Mouse (Mus musculus) heart, embryonic 13.5 days (tissue): Measurements from ENCODE around the gene F2rl3. TPM values are rescaled to one million over a fixed set of nuclear protein-coding genes. Genes with fewer than 3 reads are reported as not detected.

Experiments
- ATAC-seq: fragments of 200-750 bp; cut with Nextera tagmentation; 2 replicates; pipeline ENCODE4 v1.8.0; 2017; ENCODE audit warnings: moderate TSS enrichment; ENCODE audit not compliant: insufficient number of reproducible peaks, low FRiP score, low TSS enrichment; ENCODE audit errors: extremely low read depth
- H3K27ac ChIP-seq: fragments of 300-500 bp; sonication (generic); replicated peaks from 2 replicates; pipeline ENCODE4 v1.5.1; 2015; ENCODE audit warnings: moderate library complexity, mild to moderate bottlenecking, inconsistent platforms
- H3K27me3 ChIP-seq: fragments of 300-500 bp; sonication (generic); replicated peaks from 2 replicates; pipeline ENCODE4 v1.6.1; 2015; ENCODE audit warnings: mild to moderate bottlenecking, inconsistent platforms
- H3K36me3 ChIP-seq: fragments of 300-500 bp; sonication (generic); 2 replicates; pipeline ENCODE4 v1.6.1; 2015; ENCODE audit warnings: mild to moderate bottlenecking, inconsistent platforms
- H3K4me1 ChIP-seq: fragments of 300-500 bp; sonication (generic); 2 replicates; pipeline ENCODE4 v1.6.1; 2015; ENCODE audit warnings: inconsistent platforms
- H3K4me2 ChIP-seq: fragments of 300-500 bp; sonication (generic); 2 replicates; pipeline ENCODE4 v1.6.1; 2015; ENCODE audit warnings: inconsistent platforms, mild to moderate bottlenecking, moderate library complexity
- H3K4me3 ChIP-seq: fragments of 300-500 bp; sonication (generic); 2 replicates; pipeline ENCODE4 v1.5.1; 2015; ENCODE audit warnings: moderate library complexity, mild to moderate bottlenecking, inconsistent platforms
- H3K9ac ChIP-seq: fragments of 300-500 bp; sonication (generic); 2 replicates; pipeline ENCODE4 v1.6.1; 2015; ENCODE audit warnings: inconsistent platforms, mild to moderate bottlenecking, moderate library complexity
- H3K9me3 ChIP-seq: fragments of 300-500 bp; sonication (generic); 2 replicates; pipeline ENCODE4 v1.6.1; 2016; ENCODE audit warnings: inconsistent platforms
- WGBS: fragments of 180-500 bp; shearing (Covaris S2); methylation state at CpG from one replicate; pipeline ENCODE4 v1.1.7; 2015; ENCODE audit warnings: mixed read lengths; 5-methylcytosine and 5-hydroxymethylcytosine counted together
- polyA plus RNA-seq: library from polyadenylated mRNA; unstranded; fragments of >200 nt; fragmentation: Nextera tagmentation; extraction: Ambion mirVana; gene quantifications from 2 replicates; pipeline ENCODE4 v1.2.1, GENCODE M21; 2015

Gene F2rl3
- polyA plus RNA-seq, 1 experiment from 2014 or later, result 1.1 TPM

DNA sequence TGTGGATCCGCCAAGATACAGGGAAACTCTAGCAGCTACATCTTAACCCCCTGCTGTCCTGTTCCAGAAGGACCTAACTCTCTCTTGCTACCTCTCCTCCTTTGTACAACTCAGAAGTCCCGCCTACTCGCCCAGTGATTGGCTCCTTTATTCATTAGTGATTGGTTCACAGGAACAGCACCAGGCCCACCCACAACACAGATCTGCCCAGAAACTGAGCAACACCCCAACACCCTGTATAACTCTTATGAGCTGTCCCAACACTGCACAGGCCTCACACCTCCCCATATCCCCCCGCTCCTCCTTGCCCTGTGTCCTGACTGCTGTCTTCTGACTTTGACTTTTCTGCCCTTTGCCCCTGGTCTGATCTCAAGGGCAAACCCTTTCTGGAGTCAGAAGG, 4.0 kb downstream of the F2rl3 start:
- Histone ChIP-seq H3K4me1 (peaks cover 2% of the 10 kb centered on the region; the same call in 1 of the 2 replicates), H3K27me3 (no peaks in the 10 kb centered on the region), H3K4me2 (no peak overlapping the region), H3K9ac (no peak overlapping the region), H3K27ac (no peak overlapping the region), H3K36me3 (no peaks in the 10 kb centered on the region), H3K4me3 (no peak overlapping the region), H3K9me3 (no peaks in the 10 kb centered on the region)
- no peak for ATAC-seq
- WGBS, result 61% methylated on average over 4 of the region's 4 CpGs

- no peak overlapping the region for H3K4me3 ChIP-seq
- no peak overlapping the region for H3K9ac ChIP-seq
- H3K27ac ChIP-seq, result no peak overlapping the region
- no peaks in the 10 kb centered on the region for H3K9me3 ChIP-seq
- no peak overlapping the region for H3K4me2 ChIP-seq
- no peak for ATAC-seq
- no peaks in the 10 kb centered on the region for H3K36me3 ChIP-seq
- H3K4me1 ChIP-seq, result no peaks in the 10 kb centered on the region; the same call in 1 of the 2 replicates
- no peaks in the 10 kb centered on the region for H3K27me3 ChIP-seq
- WGBS, result 30% methylated on average over 7 of the region's 7 CpGs
Observed at GRCm38 (mm10) chr8:72766777-72767176, 5.1 kb downstream of the F2rl3 start.

DNA sequence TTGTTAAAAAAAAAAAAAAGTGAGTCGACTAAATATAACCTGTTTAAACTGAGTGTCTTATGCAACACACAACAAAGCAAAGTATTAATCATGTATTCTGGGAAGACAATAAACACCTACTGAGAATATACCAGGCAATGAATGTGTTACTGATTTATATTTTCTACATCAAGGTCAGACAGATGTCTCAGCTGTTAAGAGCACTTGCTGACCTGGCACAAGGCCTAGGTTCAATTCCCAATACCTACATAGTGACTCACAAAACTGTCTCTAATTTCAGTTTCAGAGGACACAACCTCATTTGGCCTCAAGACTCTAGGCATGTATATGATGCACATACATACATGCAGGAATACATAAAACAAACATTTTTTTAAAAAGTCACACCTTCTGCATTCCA, 16.1 kb downstream of the F2rl3 start:
- Histone ChIP-seq H3K4me1 (no peaks in the 10 kb centered on the region), H3K9me3 (no peaks in the 10 kb centered on the region), H3K9ac (no peak overlapping the region), H3K4me3 (no peak overlapping the region), H3K27ac (no peak overlapping the region), H3K36me3 (no peaks in the 10 kb centered on the region), H3K4me2 (no peak overlapping the region), H3K27me3 (no peaks in the 10 kb centered on the region)
- 81% methylated on average over 1 of the region's 1 CpGs for WGBS
- no peak for ATAC-seq

DNA sequence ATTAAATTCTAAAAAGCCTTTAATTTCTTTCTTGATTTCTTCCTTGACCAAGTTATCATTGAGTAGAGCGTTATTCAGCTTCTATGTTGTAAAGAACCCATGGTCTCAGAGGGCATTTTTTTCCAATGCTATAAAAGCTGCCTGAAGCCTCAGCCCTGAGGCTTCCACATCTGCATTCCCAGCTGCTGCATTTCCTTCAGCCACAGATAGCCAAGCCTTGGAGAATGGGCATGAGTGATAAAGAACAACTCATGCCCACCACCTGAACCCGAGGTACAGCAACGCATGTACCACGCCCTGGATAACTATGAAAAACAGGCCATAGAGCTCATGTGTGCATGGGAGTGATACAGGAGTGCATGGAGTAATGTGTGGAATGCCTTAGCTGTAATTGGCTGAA, 19.0 kb downstream of the F2rl3 start:
- Histone ChIP-seq H3K27ac (no peak overlapping the region), H3K9ac (no peak overlapping the region), H3K4me3 (no peak overlapping the region), H3K36me3 (no peaks in the 10 kb centered on the region), H3K9me3 (no peaks in the 10 kb centered on the region), H3K27me3 (no peaks in the 10 kb centered on the region), H3K4me1 (no peaks in the 10 kb centered on the region), H3K4me2 (no peak overlapping the region)
- 80% methylated on average over 4 of the region's 4 CpGs for WGBS
- ATAC-seq, result no peak

DNA sequence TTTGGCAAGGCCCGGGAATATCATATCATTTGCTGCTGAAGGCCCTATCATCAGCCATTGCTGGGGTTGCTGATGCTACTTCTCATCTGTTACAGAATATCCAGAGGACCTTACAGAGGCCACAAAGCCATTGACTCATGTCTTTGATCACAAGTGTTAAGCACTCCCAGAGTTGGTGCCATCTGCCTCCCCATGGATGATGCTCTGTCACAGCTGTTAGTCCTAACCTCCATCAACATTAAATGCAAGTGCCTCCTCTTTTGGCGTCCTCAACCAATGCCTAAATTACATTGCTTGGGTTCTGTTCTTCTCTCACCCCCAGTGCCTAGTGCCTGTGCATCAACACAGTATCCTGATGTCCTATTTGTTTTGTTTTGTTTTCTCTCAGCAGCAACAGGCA, 39.9 kb downstream of the F2rl3 start:
- Histone ChIP-seq H3K4me3 (no peak overlapping the region), H3K36me3 (no peaks in the 10 kb centered on the region), H3K27me3 (no peaks in the 10 kb centered on the region), H3K4me1 (no peaks in the 10 kb centered on the region), H3K9ac (no peak overlapping the region), H3K27ac (no peak overlapping the region), H3K9me3 (peaks cover 5% of the 10 kb centered on the region; the same call in 1 of the 2 replicates), H3K4me2 (no peak overlapping the region)
- 69% methylated on average over 2 of the region's 2 CpGs for WGBS
- ATAC-seq, result no peak

DNA sequence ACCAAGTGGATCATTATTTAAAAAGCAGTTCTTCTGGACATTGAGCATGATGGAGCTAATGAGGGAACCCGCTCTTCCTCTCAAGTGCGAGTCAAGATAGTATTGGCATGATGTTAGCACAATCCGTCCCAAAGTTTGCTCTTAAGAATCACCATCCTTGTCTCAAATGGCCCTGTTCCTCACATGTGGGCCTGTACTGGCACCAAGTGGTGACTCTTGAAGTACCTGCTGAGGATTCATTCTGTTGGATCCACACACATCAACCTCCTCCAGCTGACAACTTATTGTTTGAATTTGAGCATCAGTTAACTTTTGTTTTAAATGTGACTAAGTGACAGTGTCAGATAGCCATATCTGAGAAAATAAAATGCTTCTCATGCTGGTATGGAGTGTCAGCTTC, 51.0 kb downstream of the F2rl3 start:
- no peaks in the 10 kb centered on the region for H3K4me1 ChIP-seq
- peaks cover 18% of the 10 kb centered on the region for H3K36me3 ChIP-seq
- 80% methylated on average over 3 of the region's 3 CpGs for WGBS
- H3K4me3 ChIP-seq, result no peak overlapping the region
- H3K9ac ChIP-seq, result no peak overlapping the region
- ATAC-seq, result no peak
- no peaks in the 10 kb centered on the region for H3K27me3 ChIP-seq
- no peak overlapping the region for H3K27ac ChIP-seq
- H3K9me3 ChIP-seq, result no peaks in the 10 kb centered on the region
- no peak overlapping the region for H3K4me2 ChIP-seq

Other genes with a start within 250 kb of the F2rl3 start
- gene Med26, start 213.6 kb upstream of the F2rl3 start, polyA plus RNA-seq, result 9.1 and 9.3 TPM in 2 replicates
- 92.2 and 104 TPM in 2 replicates for gene Smim7, start 190.8 kb upstream of the F2rl3 start, polyA plus RNA-seq
- 57.2 and 66.7 TPM in 2 replicates for gene Tmem38a, start 189.8 kb upstream of the F2rl3 start, polyA plus RNA-seq
- 0.09 and 0.36 TPM in 2 replicates for gene Nwd1, start 115.2 kb upstream of the F2rl3 start, polyA plus RNA-seq
- gene Sin3b, start 38.6 kb upstream of the F2rl3 start, polyA plus RNA-seq, result 161 and 173 TPM in 2 replicates